Mouse (Mus musculus): Measurements from ENCODE around the gene Raly. TPM values are rescaled to one million over a fixed set of nuclear protein-coding genes. Genes with fewer than 3 reads are reported as not detected.

The Raly gene
- polyA plus RNA-seq, 1 experiment: 378 TPM

- Histone ChIP-seq H3K4me1 (peaks cover 12% of the 10 kb centered on the region), H3K9me3 (no peaks in the 10 kb centered on the region), H3K36me3 (replicated peaks; ENCODE audit: low read length) (no peaks in the 10 kb centered on the region), H3K27me3 (replicated peaks) (peaks cover 44% of the 10 kb centered on the region), H3K4me3 (replicated peaks) (no peak overlapping the region)
- TF ChIP-seq FLI1 (IDR thresholded peaks at IDR 0.05; ENCODE audit: low read length) (no peak), GATA1 (IDR thresholded peaks at IDR 0.05; ENCODE audit: borderline replicate concordance, low read length) (no peak)
These were observed 11.2 kb upstream of the Raly start for GRCm38 (mm10) chr2:154779648-154780047.

- no peak overlapping the region for H3K4me3 ChIP-seq (replicated peaks)
These were observed 8.5 kb upstream of the Raly start for GRCm38 (mm10) chr2:154782361-154782760.

GRCm38 (mm10) chr2:154782856-154783650 lies 7.8 kb upstream of the Raly start:
- peaks cover 24% of the 10 kb centered on the region for H3K4me1 ChIP-seq
- H3K27me3 ChIP-seq (replicated peaks): peaks cover 44% of the 10 kb centered on the region
- no peak for TF ChIP-seq GATA1 (IDR thresholded peaks at IDR 0.05; ENCODE audit: borderline replicate concordance, low read length)
- TF ChIP-seq FLI1 (IDR thresholded peaks at IDR 0.05; ENCODE audit: low read length): no peak
- no peaks in the 10 kb centered on the region for H3K9me3 ChIP-seq
- no peaks in the 10 kb centered on the region for H3K36me3 ChIP-seq (replicated peaks; ENCODE audit: low read length)
- no peak overlapping the region for H3K4me3 ChIP-seq (replicated peaks)

More at GRCm38 (mm10) chr2:154782361-154782760, 8.5 kb upstream of the Raly start:
- no peak for TF ChIP-seq FLI1 (IDR thresholded peaks at IDR 0.05; ENCODE audit: low read length)
- TF ChIP-seq GATA1 (IDR thresholded peaks at IDR 0.05; ENCODE audit: borderline replicate concordance, low read length): no peak
- H3K4me1 ChIP-seq: peaks cover 24% of the 10 kb centered on the region
- H3K9me3 ChIP-seq: no peaks in the 10 kb centered on the region
- H3K27me3 ChIP-seq (replicated peaks): peaks cover 46% of the 10 kb centered on the region
- H3K36me3 ChIP-seq (replicated peaks; ENCODE audit: low read length): no peaks in the 10 kb centered on the region

- Histone ChIP-seq H3K9me3 (no peaks in the 10 kb centered on the region), H3K4me3 (replicated peaks) (no peak overlapping the region), H3K4me1 (peaks cover 34% of the 10 kb centered on the region), H3K27me3 (replicated peaks) (peaks cover 31% of the 10 kb centered on the region), H3K36me3 (replicated peaks; ENCODE audit: low read length) (no peaks in the 10 kb centered on the region)
- no peak for TF ChIP-seq FLI1 (IDR thresholded peaks at IDR 0.05; ENCODE audit: low read length)
- no peak for TF ChIP-seq GATA1 (IDR thresholded peaks at IDR 0.05; ENCODE audit: borderline replicate concordance, low read length)
These were observed 5.6 kb upstream of the Raly start for GRCm38 (mm10) chr2:154785284-154785683.

- no peak for TF ChIP-seq FLI1 (IDR thresholded peaks at IDR 0.05; ENCODE audit: low read length)
- no peak for TF ChIP-seq GATA1 (IDR thresholded peaks at IDR 0.05; ENCODE audit: borderline replicate concordance, low read length)
These were observed 4.7 kb upstream of the Raly start for GRCm38 (mm10) chr2:154786187-154786586.

GRCm38 (mm10) chr2:154786776-154787175 lies 4.1 kb upstream of the Raly start:
- no peak overlapping the region for H3K4me3 ChIP-seq (replicated peaks)
- H3K4me1 ChIP-seq: peaks cover 30% of the 10 kb centered on the region
- H3K27me3 ChIP-seq (replicated peaks): peaks cover 24% of the 10 kb centered on the region
- TF ChIP-seq GATA1 (IDR thresholded peaks at IDR 0.05; ENCODE audit: borderline replicate concordance, low read length) (no peak), FLI1 (IDR thresholded peaks at IDR 0.05; ENCODE audit: low read length) (no peak)
- H3K36me3 ChIP-seq (replicated peaks; ENCODE audit: low read length): no peaks in the 10 kb centered on the region
- no peaks in the 10 kb centered on the region for H3K9me3 ChIP-seq

More at GRCm38 (mm10) chr2:154786187-154786586, 4.7 kb upstream of the Raly start:
- Histone ChIP-seq H3K4me3 (replicated peaks) (no peak overlapping the region), H3K36me3 (replicated peaks; ENCODE audit: low read length) (no peaks in the 10 kb centered on the region), H3K9me3 (no peaks in the 10 kb centered on the region), H3K4me1 (peaks cover 30% of the 10 kb centered on the region), H3K27me3 (replicated peaks) (peaks cover 27% of the 10 kb centered on the region)

GRCm38 (mm10) chr2:154789381-154789780 lies 1.5 kb upstream of the Raly start:
- peaks cover 52% of the 10 kb centered on the region for H3K4me1 ChIP-seq
- H3K9me3 ChIP-seq: no peaks in the 10 kb centered on the region
- H3K4me3 ChIP-seq (replicated peaks): no peak overlapping the region
- peaks cover 4% of the 10 kb centered on the region for H3K36me3 ChIP-seq (replicated peaks; ENCODE audit: low read length)
- H3K27me3 ChIP-seq (replicated peaks): peaks cover 7% of the 10 kb centered on the region
- TF ChIP-seq GATA1 (IDR thresholded peaks at IDR 0.05; ENCODE audit: borderline replicate concordance, low read length): no peak
- TF ChIP-seq FLI1 (IDR thresholded peaks at IDR 0.05; ENCODE audit: low read length): no peak

- Histone ChIP-seq H3K27me3 (replicated peaks) (peaks cover 3% of the 10 kb centered on the region), H3K36me3 (replicated peaks; ENCODE audit: low read length) (peaks cover 5% of the 10 kb centered on the region), H3K9me3 (no peaks in the 10 kb centered on the region), H3K4me1 (peaks cover 58% of the 10 kb centered on the region), H3K4me3 (replicated peaks) (peak overlapping the region; percentile 95)
- TF ChIP-seq FLI1 (IDR thresholded peaks at IDR 0.05; ENCODE audit: low read length) (no peak), GATA1 (IDR thresholded peaks at IDR 0.05; ENCODE audit: borderline replicate concordance, low read length) (no peak)
These were observed 780 bp upstream of the Raly start for GRCm38 (mm10) chr2:154789977-154790655.

GRCm38 (mm10) chr2:154791661-154792642 lies 1.1 kb downstream of the Raly start:
- peaks cover 58% of the 10 kb centered on the region for H3K4me1 ChIP-seq
- peaks cover 5% of the 10 kb centered on the region for H3K36me3 ChIP-seq (replicated peaks; ENCODE audit: low read length)
- no peaks in the 10 kb centered on the region for H3K9me3 ChIP-seq
- peak overlapping the region; percentile 95 for H3K4me3 ChIP-seq (replicated peaks)
- no peak for TF ChIP-seq GATA1 (IDR thresholded peaks at IDR 0.05; ENCODE audit: borderline replicate concordance, low read length)
- H3K27me3 ChIP-seq (replicated peaks): no peaks in the 10 kb centered on the region

All from megakaryocyte, embryonic 14.5 days (primary cell).